Mouse (Mus musculus) NIH3T3 (cell line): Measurements from ENCODE around the gene Ube2g1.
"Not testable (repeated sequence)": the region's sequence is repeated elsewhere in the genome, so short reads cannot be mapped to it uniquely, and the experiment has no call there.

Source experiments
- DNase-seq: peaks from one replicate; pipeline ENCODE4 v3.0.0-alpha.2; 2012; ENCODE audit warnings: low read depth

Gene Ube2g1

DNA sequence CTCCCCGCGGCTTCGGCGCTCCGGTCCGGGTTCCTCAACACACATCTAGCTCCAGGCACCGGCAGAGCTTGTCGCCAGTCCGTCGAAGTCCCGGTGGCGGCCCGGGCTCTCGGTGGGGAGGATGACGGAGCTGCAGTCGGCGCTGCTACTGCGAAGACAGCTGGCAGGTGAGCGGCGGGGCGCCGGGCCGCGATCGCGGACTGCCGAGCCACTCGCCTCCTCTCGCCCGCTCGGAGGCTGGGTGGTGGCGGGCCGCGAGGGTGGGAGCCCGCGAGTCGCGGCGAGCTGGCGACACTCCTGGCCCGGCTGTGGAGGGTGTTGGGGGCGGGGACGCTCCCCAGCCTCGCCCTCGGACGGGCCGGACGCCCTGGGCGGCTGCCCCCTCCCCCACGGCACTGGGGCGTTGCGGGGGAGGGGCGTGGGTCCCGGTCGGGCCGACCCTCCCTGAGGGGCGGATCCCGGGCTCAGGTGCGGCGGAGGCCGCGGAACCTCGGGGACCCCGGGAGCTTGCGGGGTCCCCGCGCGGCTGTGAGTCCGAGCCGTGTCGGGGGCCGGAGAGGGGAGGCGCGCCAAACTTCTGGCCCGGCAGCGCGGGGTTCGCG is 487 bp downstream of the Ube2g1 start:
- DNase-seq, result peak; percentile 82

DNA sequence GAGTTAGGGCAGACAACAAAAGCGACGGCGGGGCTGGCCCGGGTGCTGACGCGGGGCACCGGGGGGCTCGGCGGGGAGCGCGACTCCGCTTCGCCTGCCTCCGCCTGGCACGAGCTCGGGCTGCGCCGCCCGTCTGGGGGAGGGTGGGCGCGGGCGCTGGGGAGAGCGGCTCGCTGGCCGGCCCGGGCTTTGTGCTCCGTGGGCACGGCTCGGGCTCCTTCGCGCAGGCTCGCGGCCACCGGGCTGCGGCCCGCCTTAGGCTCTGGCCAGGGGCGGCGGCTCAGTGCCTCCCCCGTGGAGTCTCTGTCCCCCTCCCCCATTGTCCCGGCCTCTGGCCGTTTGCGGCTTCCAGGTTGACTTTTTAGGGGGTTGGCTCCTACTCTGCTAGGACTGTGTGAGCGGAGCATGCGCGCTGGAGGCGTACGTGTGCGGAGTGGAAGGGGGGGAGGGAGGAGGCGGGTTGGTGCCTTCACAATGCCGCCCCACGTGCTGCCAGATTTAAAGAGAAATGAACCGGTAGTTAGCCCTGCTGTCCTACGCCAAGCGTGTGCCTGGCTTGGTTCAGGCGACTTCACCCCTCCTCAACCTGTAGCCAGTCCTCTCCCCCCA is 1.1 kb downstream of the Ube2g1 start:
- DNase-seq, result peak; percentile 97

DNA sequence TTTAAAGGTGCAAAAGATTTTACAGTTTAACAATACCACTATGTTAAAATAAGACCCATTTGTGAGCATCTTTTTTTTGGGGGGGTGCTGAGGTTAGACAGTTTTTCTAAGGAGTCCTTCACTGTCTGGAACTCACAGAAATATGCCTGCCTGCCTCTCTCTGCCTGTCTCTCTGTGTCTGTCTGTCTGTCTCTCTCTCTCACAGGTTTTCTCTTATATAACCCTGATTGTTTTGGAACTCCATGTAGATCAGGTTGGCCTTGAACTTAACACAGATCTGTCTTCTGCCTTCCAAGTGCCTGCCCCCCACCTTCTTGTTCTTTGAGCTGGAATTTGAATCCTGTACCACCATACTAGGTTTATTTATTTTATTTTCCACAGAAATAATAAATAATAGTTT is 2.2 kb downstream of the Ube2g1 start:
- DNase-seq, result no peak

DNA sequence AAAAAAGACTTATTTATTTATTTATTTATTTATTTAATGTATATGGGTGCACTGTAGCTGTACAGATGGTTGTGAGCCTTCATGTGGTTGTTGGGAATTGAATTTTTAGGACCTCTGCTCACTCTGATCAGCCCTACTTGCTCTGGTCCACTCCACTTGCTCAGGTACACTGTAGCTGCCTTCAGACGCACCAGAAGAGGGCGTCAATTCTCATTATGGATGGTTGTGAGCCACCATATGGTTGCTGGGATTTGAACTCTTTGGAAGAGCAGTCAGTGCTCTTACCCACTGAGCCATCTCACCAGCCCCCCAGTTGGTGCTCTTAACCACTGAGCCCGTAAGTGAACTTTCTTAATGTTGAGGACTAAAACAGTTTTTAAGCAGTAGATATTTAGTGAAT is 7.3 kb downstream of the Ube2g1 start:
- DNase-seq, result not testable (repeated sequence)

DNA sequence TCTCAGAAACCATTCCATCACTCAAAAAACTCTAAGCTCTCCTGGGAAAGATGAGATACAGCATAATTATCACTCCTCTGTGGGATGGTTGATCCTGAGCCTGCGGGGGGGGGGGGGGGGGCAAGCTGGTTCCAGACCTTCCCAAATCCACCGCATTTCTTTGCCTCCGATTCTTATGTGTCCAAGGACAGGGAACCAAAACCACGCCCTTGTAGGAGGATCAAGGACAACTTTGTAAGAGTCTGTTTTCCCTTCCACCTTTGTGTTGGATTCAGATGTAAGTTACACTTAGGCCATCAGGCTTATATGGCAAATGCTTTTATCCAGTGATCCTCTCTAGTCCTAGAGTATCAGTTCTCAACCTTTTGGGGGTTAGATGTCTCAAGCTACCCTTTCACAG is 8.8 kb downstream of the Ube2g1 start:
- no peak for DNase-seq

DNA sequence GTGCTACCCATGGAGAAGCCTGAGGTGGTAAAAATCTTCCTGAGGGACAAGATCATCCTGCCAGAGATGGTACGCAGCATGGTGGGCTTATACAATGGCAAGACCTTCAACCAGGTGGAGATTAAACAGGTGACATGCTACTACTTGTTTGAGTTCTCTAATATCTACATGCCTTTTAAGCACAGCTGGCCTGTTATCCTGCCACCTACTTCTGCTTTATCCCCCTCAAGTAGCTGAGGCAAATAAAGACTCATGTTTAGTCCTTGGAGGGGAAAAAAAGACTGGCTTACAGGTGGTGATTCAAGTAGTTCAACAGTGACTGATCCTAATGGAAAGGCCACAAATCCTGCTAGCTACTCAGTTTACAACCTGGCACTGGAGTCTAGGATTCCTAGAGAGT is 11.4 kb downstream of the Ube2g1 start:
- DNase-seq, result no peak

DNA sequence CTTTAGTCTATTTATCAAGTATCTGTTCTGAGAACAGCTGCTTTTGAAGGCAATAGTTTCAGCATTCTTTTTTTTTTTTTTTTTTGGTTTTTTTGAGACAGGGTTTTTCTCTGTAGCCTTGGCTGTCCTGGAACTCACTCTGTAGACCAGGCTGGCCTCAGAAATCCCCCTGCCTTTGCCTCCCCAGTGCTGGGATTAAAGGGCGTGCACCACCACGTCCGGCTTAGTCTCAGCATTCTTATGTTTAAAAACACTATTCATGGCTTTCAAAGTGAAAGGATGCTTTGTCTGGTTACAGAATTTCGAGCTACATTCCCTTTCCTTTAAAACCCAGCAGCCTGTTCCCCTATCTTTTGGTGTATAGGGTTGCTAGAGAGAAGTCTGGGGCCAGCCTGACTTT is 35.6 kb downstream of the Ube2g1 start:
- no peak for DNase-seq

DNA sequence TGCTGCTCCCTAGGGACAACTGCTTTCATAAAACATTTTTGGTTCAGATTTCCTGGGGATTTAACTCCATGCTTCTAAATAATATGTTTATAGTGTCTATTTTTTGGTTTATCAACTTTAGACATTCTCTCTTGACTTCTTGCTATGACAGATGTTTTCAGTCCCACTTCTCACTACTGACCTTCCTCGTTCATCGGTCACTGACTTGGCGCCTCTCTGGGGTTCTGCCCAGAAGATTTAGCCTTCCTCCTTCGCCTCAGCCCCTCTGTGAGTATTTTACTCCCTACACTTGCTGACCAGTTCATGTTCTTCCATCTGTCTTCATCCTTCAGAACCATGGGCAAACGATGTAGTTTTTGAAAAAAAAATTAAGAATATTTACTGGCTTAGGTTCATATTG is 38.3 kb downstream of the Ube2g1 start:
- no peak for DNase-seq

DNA sequence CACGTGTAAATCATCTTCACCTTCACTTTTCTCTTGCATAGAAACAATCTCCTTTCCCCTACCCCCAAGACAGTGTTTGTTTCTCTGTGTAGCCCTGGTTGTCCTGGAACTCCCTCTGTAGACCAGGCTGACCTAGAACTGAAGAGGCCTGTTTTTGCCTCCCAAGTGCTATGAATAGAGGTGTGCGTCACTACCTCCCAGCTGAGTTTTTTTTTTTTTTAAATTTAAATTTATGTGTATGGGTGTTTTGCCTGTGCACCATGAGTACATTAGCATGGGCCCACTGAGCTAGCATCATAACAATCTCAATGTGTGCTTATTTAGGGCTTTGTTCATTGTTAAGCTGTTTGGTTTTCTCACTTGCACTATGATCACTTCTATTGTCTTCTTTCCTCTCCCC is 43.3 kb downstream of the Ube2g1 start:
- DNase-seq, result no peak

DNA sequence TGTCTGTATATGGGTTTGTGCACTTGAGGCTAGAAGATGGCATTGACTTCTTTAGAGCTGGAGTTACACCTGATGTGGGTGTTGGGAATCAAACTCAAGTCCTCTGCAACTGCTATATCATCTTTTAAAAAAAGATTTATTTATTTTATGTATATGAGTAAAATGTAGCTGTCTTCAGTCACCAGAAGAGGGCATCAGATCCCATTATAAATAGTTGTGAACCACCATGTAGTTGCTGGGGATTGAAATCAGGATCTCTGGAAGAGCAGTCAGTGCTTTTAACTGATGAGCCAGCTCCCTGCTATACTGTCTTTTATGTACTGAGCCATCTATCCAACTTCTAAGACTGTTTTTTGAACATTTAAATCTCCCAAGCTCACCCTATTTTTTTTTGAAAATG is 52.8 kb downstream of the Ube2g1 start:
- peak; percentile 46 for DNase-seq

DNA sequence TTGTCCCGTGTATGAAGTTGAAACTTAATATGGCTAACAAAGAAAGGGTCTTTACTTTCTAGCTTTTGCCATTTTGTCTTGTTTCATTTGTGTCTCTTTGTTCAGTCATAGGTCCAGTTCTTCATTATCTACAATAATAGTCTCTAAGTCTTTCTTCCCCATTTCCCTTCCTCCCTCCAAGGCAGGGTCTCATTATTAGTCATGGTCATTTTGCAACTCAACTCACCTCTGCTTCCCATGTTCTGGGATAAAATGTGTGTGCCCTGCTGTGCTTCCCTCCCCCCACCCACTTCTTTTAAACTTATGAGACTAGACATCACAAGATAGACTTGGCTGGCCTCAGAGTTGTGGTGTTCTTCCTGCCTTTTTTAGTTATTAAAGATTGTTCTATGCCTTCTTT is 53.3 kb downstream of the Ube2g1 start:
- DNase-seq, result no peak

DNA sequence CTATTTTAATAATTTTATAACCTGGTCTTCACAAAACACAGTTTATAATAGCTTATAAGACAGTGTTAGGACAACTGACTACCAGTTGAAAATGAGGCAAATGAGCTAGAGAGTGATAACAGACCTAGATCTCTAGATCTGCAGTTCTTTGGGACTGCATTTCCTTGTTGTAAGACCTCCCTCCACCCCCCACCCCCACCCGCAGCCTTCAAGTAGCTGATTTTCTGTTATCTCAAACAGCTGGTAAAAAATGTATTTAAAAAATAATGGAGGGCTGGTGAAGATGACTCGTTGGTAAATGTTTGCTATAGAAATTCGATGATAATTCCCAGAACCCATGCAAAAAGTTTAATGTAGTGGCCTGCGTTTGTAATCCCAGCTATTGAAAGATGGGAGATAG is 57.6 kb downstream of the Ube2g1 start:
- DNase-seq, result no peak

DNA sequence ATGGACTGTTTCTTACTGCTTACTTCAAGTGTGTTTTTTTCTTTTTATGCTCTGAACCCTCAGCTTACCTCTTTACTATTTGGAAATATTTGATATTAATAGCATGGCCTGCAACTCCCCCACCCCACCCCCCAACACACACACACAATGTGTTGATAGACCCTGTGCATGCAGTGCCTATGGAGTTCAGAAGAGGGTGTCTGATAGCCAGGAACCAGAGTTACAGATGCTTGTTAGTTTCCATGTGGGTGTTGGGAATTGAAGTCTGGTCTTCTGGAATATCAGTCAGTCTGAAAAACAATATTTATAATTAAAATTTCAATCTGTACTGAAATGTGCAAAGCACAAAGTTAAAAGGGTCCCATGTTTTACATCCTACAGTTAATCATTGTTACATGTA is 63.6 kb downstream of the Ube2g1 start:
- no peak for DNase-seq

DNA sequence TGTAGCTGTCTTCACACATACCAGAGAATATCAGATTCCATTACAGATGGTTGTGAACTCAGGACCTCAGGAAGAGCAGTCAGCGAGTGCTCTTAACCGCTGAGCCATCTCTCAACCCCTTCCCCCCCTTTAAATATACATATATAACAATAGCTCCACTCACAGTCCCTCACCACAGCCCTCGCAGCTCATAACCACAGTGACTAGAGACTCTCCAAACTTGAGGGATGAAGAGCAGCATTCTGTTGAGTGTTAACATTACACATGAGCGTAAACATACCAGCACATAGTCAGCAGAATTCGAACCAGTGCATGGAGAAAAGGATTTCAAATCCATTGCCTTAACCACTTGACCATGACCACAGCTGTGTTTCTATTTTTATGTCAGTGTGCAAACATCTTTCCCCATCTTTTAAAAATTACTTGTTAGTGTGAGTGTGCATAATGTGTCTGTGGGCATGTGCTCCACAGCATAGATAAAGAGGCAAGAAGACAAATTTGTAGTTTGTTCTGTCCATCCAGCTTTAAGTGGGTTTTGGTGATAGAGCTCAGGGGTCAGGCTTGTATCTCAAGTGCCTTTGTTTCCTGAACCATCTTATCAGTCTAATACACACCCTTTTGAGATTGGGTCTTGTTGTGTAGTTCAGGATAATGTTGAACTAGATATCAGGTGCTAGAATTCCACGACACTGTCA is 64.4 kb downstream of the Ube2g1 start:
- DNase-seq, result no peak

DNA sequence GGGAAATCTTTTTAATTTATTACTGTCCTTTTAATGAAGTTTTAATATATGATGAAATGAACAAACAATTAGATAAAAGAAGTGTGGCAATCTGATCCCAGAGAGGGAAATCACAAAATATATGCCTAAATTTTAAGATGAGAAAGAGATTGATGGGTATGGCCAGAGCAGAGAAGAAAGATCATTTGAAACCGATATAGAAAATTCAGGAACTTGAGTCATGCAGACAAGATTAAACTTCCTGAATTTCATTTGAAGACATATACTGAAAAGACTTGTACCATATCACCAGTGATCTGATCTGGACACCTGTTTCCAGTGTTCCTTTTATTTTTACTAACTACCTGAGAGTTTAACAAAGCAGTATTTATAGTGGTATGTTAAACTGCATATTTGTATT is 65.4 kb downstream of the Ube2g1 start:
- DNase-seq, result no peak

DNA sequence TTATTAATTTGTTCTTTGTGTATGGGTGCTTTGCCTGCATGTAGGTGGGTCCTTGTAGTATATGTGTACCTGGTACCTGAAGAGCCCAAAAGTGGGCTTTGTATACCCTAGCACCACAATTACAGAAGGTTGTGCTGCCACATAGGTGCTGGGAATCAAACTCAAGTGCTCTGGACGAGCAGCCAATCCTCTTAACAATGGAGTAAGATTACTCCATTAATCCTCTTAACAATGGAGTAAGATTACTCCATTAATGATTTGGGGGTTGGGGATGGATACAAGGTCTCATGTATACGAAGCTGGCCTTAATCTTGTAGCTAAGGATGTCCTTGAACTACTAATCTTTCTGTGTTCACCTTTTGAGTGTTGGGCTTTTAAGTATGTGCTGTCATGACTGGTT is 68.2 kb downstream of the Ube2g1 start:
- DNase-seq, result no peak

DNA sequence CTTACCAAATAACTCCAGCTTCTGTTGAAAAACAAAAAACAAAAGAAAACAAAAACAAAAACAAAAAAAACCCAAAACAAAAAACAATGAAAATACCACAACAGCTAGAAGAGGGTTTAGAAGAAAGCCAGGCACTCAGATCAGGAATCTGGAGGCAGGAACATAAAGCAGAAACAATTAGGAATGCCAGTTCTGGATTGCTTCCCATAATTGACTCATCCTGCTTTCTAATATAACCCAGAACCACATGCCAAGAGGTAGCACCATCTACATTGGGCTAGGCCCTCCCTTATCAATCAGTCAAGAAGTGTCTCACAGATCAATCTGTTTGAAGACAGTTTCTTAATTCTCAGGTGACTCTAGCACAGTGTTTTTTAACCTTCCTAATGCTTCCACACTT is 73.6 kb downstream of the Ube2g1 start:
- peak; percentile 25 for DNase-seq

DNA sequence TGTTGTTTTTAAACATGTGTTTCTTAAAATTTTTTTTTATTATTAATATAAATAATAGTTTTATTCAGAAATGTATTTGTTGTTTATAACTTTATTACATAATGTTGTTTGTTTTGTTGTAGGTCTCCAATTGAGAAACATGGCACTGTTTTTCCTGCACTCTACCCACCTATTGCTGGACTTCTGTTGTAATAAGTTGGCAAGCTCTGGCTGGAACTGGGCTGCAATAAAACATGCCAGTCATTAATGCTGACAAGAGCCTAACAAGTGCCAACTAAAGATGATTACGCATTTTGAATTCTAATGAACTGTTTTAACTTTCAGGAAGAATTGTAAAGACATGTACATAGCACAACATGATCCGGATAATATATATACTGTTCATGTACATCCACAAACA is 76.3 kb downstream of the Ube2g1 start:
- DNase-seq, result no peak

DNA sequence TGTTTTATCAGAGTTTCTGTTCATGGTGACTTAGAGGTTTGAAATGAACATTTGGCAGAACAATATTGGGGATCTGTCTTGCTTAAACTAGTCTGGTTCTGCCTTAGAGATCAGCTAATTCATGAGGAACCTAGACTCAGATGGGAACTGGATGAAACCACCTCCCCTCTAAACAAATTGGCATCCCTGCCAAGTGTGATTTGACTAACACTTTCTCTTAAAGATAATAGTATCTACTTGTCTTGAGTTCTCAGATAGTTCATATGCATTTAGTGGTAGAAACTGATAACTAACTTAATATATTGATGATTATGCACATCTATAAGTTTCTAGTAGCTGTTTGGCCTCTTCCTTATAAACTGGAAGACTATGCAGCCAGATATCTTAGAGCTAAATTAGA is 79.6 kb downstream of the Ube2g1 start:
- DNase-seq, result no peak

DNA sequence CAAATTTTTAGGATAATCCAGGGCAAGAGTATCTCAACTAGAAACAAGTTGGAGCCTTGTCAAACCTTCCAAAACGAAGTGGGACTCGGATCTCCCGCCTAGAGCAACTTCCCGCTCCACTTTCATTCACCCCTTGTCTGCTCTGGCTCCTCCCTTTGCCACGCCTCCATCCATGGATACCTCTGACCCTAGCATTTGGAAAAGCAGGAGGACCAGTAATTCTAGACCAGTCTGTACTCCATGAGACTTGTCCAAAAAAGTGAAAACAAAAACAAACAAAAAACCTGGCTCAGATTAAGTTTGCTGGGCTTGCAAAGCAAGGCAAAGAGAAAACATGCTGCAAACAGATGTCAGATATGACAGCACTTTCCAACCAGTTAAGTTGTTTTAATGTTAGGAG is 81.2 kb downstream of the Ube2g1 start:
- DNase-seq, result peak; percentile 52

DNA sequence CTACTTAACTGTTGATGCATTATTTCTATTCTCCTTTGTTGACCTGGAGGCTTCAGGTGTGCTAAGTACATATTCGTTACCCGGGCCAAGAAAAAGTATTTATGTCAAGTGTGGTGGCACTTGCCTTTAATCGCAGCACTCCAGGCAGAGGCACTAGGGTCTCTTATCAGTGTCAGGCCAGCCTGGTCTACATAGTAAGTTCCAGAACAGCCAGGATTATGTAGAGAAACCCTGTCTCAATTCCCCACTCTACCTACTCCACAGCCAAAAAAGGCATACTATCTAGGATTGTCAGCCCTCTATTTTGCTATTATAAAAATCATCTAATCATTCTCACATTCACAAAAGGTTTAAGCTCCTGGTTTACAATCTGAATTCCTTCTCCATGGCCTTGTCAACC is 82.0 kb downstream of the Ube2g1 start:
- DNase-seq, result no peak

DNA sequence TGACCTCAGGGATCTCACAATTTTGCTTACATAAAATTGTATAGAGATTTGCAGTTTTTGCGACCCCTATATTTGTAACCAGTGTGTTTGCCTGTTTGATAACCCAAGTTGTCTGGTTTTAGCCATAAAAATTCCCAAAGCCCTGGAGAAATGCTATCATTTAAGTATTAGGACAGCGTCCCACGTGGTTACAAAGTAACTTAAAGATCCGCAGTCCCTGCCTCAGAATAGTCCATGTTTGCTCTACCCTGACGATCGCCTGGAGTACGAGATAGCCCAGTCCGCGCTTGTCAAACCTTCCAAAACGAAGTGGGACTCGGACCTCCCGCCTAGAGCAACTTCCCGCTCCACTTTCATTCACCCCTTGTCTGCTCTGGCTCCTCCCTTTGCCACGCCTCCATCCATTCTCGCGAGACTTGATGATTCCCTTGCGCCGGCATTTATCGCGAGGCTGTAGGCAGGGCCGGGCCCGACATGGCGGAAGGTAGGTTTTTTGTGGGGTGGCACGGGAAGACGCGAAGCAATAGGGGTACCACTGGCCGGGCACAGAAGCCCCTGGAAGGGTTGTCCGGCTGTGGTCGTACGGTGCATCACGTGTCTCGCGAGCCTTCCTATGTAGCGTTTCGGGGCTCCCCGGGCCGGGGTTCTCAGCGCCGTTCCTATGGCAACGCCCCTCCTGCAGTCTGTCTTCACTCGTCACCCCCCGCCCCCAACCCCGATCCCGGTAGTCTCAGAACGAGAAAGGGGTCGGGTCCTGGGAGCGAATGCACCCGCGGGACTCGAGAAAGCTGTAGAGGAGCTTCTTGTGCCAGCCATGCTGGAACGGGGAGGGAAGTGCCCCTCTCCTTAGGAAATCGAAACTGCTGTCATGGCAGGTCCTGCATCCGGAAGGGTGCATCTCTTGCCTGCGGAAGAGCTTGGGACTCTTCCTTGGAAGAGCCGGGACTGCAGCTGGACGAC is 82.7 kb downstream of the Ube2g1 start, which contains the start of gene Ankfy1:
Gene Ankfy1, plus strand, starts transcription at position 456 of the 960 bp plus-strand sequence.
- DNase-seq, result peak; percentile 98

DNA sequence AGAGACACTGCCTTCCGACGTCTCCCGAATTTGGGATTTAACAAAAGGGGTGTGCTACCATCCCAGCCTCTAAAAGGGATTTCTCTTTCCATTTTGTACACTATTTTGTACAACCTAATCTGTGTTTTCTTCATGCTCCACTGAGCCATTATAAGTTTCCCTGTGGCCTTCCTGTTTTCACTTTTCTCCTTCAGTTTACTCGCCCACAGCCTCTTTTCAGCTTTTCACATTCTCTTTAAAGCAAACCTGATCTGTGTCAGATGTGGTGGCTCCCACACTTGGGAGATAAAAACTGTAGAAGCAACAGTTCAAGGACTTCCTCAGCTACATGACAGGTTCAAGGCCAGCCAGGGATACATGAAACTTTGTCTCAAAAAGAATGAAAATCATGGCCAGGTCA is 85.3 kb downstream of the Ube2g1 start:
- no peak for DNase-seq
